Mouse (Mus musculus): ENCODE data around the gene Baiap2. TPM values are rescaled to one million over a fixed set of nuclear protein-coding genes. Genes with fewer than 3 reads are reported as not detected.

Baiap2 gene
- total RNA-seq, 2 experiments from 2014 or later, result 16.5 to 31.7 TPM

GRCm38 (mm10) chr11:119975739-119976501 is 33.4 kb downstream of the Baiap2 start:
- peak in 1 of 2 experiments; percentile 54 for DNase-seq (ENCODE audit: low spot score in 2 of 2)

GRCm38 (mm10) chr11:119978701-119979100 is 36.1 kb downstream of the Baiap2 start:
- DNase-seq (ENCODE audit: low spot score in 2 of 2), result no peak

- DNase-seq (ENCODE audit: low spot score in 2 of 2), result no peak
Measured at GRCm38 (mm10) chr11:119979596-119980385, 37.2 kb downstream of the Baiap2 start.

GRCm38 (mm10) chr11:119981769-119982168 is 39.2 kb downstream of the Baiap2 start:
- no peak for DNase-seq (ENCODE audit: low spot score in 2 of 2)

- DNase-seq (ENCODE audit: low spot score in 2 of 2), result no peak
Measured at GRCm38 (mm10) chr11:119982236-119982635, 39.7 kb downstream of the Baiap2 start.

GRCm38 (mm10) chr11:119983151-119983550 is 40.6 kb downstream of the Baiap2 start:
- no peak for DNase-seq (ENCODE audit: low spot score in 2 of 2)

GRCm38 (mm10) chr11:119986751-119987425 is 44.3 kb downstream of the Baiap2 start:
- DNase-seq (ENCODE audit: low spot score in 2 of 2), result no peak

GRCm38 (mm10) chr11:119987876-119988275 is 45.3 kb downstream of the Baiap2 start:
- no peak for DNase-seq (ENCODE audit: low spot score in 2 of 2)

- DNase-seq (ENCODE audit: low spot score in 2 of 2), result no peak
Measured at GRCm38 (mm10) chr11:119988391-119988790, 45.8 kb downstream of the Baiap2 start.

- DNase-seq (ENCODE audit: low spot score in 2 of 2), result no peak
Measured at GRCm38 (mm10) chr11:119989115-119989564, 46.6 kb downstream of the Baiap2 start.

- DNase-seq (ENCODE audit: low spot score in 2 of 2), result no peak
Measured at GRCm38 (mm10) chr11:119990658-119991337, 48.2 kb downstream of the Baiap2 start.

- peak; percentile 95 to 98 for DNase-seq (ENCODE audit: low spot score in 2 of 2)
Measured at GRCm38 (mm10) chr11:119991338-119991678, 48.7 kb downstream of the Baiap2 start.

GRCm38 (mm10) chr11:119997351-119997750 is 54.8 kb downstream of the Baiap2 start:
- DNase-seq (ENCODE audit: low spot score in 2 of 2), result no peak

GRCm38 (mm10) chr11:120002041-120002440 is 59.5 kb downstream of the Baiap2 start:
- no peak for DNase-seq (ENCODE audit: low spot score in 2 of 2)

- no peak for DNase-seq (ENCODE audit: low spot score in 2 of 2)
Measured at GRCm38 (mm10) chr11:120002634-120003220, 60.2 kb downstream of the Baiap2 start.

- DNase-seq (ENCODE audit: low spot score in 2 of 2), result no peak
Measured at GRCm38 (mm10) chr11:120005434-120006317, 63.1 kb downstream of the Baiap2 start.

- no peak for DNase-seq (ENCODE audit: low spot score in 2 of 2)
Measured at GRCm38 (mm10) chr11:120007496-120008080, 65.0 kb downstream of the Baiap2 start.

GRCm38 (mm10) chr11:120008501-120008900 is 65.9 kb downstream of the Baiap2 start:
- DNase-seq (ENCODE audit: low spot score in 2 of 2), result no peak

- no peak for DNase-seq (ENCODE audit: low spot score in 2 of 2)
Measured at GRCm38 (mm10) chr11:120008956-120009355, 66.4 kb downstream of the Baiap2 start.
